Mouse (Mus musculus) frontal cortex, postnatal 25 days (tissue): ENCODE measurements around the gene Gm10272.
"Not testable (repeated sequence)": the region's sequence is repeated elsewhere in the genome, so short reads cannot be mapped to it uniquely, and the experiment has no call there.

Source experiments
- DNase-seq, 2 experiments: peaks; one replicate each; pipeline ENCODE4 v3.0.0; 2022; ENCODE audit warnings: low spot score in 2 of 2

The Gm10272 gene

DNA sequence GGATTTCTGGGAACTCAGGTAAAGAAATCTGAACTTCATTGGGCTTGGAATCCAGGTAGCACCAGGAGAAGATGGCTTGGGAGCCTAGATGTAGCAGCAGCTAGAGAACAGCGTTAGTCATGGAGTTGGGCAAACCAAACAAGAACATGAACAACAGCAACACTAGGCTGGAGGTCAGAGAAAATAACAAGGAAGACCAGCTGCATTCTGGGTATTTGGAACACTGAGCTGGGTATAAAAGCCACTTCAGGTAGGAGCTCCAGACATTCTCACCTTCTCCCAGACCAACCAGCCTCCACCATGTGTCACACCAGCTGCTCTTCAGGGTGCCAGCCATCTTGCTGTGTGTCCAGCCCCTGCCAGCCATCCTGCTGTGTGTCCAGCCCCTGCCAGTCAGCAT is at the start of gene Gm10272:
TSS of gene Gm10272 (plus strand) at position 301 of the 400 bp plus-strand sequence.
- no peak for DNase-seq

DNA sequence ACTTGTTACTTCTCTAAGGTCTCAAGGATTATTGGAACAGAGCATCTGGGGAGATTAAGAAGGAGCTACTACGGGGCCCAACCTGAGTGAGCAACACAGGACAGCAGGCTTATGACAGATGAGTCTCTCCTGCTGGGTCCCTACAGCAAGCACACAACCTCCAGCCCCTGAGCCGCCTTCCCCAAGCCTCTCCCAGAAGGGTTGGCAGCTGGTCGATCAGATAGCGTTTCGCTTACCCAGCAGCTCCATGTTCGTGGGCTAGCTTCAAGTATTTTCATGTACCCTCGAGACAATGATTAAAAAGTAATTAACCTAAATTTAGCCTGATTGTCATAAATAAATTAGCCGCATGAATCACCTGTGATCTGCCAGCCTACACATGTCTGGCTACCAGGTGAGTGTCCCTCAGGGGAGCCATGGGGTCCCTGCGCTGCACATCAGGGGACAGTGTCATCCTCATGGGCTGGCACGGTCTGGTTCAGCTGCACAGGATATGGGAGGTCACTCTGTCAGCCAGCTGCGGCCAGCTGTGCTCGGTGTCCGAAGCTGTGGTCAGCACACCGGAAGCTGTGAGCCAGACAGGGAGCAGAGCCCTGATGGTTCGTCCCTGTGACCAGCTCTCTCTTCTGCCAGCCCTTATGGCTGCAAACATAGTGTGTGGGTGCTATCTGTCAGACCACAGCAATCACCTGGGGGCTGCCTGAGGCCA is 48.0 kb upstream of the Gm10272 start:
- DNase-seq: no peak

DNA sequence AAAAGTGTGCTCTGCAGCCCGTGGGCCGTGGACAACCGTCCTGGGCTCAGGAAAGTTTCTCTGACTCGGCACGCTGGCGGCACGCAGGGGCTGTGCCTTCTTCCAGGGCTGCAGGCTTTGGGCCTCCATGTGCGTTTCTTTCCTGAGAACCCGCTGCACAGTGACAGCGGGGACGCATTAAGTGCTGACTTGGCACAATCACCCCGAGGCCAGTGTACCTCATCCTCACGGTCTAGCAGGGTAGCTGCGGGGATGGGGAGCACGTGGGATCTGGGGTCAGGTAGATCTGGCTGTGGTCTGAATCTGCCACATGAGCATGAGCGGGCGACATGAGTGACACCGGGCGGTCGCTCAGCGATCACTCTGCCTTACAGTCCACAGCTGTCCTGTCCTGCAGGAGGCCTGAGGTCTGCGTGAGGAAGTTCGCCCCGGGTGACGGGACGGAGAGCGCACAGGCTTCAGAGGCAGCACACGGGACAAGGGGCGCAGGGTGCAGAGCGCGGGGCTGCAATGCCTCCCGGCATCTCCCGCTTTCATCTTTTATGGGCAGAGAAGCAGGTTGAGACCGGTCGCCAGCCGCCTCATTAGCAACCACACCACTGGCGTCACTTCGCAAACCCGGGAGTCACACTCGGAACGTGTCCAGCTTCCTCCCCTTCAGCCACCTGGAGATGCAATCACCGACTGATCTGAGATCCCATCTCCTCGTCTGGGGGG is 42.3 kb upstream of the Gm10272 start:
- DNase-seq: no peak

DNA sequence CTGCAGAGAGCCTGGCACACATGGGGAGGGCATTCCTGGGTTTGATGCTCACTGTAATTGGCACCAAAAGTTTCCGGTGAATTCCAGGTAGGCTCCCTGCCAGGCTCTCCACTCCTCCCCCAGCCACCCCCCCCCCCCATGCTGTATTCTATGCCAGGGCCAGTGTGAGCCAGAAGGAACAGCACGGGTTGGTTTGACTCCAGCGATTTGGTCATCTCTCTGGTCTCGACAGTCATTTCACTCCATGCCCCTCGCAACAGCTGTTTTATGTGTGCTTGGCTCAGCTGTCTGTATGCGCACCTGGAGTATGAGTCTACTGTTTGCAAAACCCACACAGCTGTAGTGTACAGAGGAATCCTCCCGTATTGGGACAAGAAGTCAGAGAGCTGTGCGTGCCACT is 40.1 kb upstream of the Gm10272 start:
- no peak for DNase-seq

DNA sequence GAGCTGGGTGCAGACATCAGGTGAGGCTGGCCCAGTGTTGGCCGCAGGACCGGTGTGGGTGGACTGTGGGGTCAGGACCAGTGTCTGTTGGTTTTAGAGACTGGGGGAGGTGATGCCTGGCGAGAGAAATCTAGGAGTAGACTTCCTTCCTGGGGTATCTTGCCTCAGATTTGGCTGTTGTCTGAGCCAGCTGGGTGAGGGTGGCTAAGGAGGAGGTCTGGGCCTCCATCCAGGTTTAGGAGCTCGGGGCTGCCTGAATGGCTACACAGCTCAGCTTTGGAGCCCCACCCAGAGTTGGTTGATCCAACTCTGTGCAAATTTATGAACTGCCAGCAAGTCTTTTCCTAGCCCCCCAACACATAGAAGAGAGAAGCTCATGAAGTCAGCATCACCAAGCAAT is 39.0 kb upstream of the Gm10272 start:
- peak in 1 of 2 experiments; percentile 24 for DNase-seq

DNA sequence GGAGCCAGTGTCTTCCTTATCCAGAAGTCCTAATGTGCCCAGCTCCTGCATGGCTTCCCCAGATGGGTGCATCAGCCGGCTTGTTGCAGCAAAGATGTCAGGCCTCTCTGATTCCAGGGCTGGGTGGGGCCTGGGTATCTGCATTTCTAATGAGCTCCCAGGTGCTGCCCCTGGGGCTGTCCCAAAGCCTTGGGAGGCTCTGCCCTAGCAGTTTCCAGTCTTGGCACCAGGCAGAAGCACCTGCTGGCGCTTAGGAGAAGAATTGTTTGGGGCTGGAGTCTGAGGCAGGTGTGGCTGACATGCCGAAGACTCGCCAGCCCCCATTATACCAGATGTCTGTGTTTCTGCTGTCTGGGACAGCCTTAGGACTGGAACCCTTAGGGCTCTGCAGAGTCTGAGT is 35.7 kb upstream of the Gm10272 start:
- DNase-seq: no peak

DNA sequence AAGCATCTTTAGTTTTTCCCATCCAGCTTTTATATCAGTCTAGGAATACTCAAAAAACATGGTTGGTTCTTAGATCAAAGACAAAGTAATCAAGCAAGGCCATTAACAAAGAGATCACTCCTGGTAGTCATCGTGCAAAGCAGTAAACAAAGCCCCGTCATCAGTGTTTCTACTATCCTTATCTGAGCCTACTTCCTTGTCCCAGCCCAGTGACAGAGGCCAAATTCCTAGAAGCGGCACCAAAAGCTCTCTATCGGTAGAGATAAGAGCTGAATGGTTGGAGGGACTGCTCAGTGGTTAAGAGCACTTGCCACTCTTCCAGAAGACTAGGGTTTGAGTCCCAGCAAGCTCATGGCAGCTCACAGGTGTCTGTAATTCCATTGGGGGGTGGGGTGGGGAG is 34.9 kb upstream of the Gm10272 start:
- no peak for DNase-seq

DNA sequence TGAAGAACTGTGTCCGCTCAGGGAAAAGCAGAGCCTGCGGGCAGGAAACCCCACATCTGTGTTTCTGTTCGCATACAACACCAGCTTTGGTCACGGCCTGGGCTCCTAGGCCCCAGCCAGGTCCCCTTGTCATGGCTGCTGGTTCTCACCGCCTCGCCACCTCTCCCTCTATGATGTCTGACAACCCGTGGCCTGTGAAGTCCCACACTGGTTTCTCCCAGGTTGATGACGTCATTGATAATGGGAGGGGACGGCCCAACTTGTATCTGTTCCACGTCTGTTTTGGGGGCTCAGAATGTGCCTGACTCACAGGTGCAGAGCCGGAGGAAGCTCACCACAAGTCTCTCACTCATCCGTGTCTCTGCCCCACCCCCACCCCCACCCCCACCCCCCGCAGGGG is 32.7 kb upstream of the Gm10272 start:
- DNase-seq: no peak

DNA sequence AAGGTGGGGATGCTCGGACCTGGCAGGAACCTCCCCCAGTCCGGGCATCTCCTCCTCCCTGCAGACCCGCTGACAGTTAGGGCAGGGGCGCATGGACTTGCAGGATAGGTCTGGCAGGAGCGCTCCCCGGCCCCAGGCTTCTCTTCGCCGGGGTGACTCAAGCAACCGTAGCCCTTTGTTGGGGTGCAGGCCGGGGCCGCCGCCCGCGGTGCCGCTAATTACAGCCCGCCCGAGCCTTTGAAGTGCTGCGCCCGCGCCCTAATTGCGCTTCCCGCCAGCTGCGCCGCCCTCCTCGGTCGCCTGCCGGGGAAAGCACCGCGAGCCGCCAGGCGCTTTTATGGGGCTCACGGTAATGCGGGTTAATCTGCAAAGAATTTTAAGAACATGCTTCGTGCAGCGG is 28.9 kb upstream of the Gm10272 start:
- no peak for DNase-seq

DNA sequence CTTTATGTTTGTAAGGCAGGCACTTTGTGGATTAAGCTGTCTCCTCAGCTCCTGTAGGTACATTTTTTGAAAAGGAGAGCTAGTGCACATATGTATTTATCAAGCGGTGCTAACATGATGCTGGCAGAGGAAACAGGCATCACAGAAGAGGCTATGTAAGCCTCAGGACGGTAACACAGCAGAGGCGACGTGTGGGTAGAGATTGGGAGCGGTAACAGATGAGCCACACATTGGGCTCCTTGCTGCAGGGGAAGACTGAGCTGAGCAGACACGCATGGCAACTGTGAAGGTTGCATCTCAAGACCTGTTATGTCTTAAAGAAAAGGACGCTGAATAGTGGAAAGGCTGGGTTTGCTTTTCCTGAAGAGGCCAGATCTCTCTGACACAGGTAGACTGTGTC is 23.4 kb upstream of the Gm10272 start:
- no peak for DNase-seq

DNA sequence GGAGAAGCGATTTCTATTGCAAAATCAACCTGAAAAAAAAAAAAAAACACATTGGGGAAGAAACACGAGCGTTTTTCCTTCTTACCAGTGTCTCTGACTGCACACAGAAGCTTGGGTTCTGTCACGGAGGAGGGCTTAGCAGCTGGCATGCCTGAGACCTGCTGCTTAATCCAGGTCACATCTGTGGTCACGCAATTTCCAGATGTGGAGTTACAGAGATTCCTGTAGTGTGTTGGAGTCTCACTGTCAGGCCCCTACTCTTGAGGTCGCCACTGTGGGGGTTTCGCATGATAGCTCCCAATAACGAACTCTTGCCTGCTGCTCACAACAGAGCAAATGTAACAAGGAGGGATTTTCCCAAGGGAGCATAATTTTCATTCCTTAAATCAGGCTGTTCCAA is 22.2 kb upstream of the Gm10272 start:
- DNase-seq: no peak

DNA sequence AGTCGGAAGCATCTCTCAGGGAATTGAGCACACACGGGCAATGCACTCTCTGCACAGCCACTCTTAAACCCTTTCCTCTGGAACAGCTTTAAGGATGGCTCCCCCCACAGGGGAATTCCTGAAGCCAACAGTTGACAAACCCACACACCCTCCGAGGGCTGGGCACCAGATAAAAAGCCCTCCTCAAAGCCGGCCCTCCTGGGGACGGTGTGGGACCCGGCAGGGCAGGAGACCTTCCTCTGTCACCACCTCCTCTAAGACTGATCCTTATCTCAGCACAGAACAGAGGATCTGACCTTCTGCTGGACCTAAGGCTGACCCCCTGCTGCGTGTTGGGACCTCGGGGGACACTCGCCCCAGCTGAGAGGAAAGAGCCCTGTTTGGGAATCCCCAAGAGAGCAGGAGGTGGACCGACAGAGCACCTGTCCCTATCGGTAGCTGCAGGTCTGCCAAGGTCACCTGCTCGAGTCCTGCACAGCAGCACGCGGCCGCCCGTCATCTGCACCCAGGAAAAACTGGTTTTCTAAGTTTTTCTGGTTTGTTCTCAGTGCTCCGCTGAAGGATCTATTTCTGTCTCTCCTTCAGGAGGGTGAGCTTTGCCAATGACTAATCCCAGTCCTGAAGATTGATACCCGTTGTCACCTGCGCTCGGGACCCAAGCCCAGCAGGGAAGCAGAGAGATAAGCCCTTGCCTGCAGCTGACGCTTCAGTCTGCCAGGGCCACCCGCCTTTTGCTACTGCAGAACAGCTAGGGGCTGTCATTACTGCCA is 20.3 kb upstream of the Gm10272 start, which contains the start of gene Tspear:
TSS of gene Tspear (plus strand) at position 675 of the 770 bp plus-strand sequence.
- no peak for DNase-seq

DNA sequence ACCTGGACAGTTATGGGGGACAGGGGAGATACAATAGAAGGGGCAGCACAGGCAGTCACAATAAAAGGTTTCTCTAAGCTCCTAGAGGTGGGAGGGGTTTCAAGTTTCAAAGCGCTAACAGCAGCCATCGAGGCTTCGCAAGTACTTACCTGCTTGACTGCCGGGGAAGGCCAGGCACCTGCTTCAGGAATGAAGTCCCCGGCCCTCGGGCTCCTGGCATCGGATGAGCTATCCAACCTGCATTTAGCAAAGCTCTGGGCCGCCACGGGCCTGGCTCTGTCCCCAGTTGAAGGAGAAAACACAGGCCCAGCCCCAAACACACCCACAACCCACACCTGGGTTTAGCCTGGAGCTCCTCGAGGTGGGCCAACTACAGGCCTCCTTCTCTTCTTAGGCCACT is 19.4 kb upstream of the Gm10272 start:
- no peak for DNase-seq

DNA sequence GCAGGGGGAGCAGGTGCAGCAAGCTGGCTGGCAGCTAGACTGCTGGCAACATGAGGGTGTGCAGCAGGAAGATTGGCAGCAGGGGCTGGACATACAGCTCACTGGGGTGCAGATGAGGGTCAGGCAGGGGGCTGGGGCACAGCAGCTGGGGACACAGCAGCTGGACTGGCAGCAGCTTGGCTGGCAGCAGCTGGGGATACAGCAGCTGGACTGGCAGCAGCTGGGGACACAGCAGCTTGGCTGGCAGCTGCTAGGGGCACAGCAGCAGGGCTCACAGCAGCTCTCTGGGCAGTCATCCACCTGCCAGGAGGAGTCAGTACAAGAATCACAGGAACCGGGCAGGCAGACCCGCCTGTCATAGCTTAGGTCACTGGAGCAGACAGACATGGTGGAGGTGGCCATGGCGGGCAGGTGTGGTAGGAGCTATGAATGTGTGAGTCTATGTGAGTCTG is 16.0 kb upstream of the Gm10272 start, which contains the start of gene Gm19402:
TSS of gene Gm19402 (minus strand) at position 402 of the 452 bp plus-strand sequence.
- DNase-seq: not testable (repeated sequence)

DNA sequence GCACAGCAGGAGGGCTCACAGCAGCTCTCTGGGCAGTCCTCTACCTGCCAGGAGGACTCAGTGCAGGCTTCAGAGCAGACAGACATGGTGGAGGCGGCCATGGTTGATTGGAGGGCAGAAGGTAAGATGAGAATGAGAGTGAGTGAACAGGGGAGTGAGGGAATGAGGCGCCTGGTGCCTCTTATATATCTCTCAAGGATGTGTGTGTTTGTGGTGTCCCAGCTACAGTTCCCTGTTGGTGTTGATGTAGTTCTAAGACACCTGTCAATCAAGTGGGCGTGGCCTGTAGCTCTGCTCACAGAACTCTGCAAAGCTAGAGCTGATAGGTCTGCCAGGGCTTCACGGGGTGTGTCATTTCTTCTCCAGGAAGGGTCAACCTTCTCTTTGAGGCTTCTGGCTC is 9.3 kb upstream of the Gm10272 start, which contains the start of gene Gm9508:
TSS of gene Gm9508 (minus strand) at position 101 of the 400 bp plus-strand sequence.
- no peak for DNase-seq

DNA sequence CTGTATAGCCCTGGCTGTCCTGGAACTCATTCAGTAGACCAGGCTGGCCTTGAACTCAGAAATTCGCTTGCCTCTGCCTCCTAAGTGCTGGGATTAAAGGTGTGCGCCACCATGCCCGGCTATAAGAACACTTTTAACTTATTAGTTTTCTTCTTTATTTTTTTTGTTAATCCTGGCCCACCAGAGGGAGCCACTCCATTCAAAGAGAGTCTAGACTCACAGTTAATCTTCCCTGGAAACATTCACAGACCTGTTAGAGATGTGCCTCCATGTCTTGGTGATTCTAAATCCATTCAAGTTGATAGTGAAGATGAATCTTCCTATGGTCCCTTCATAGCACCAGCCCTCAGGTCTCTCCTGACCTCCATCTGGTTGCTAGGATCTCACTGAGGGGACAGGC is 3.4 kb downstream of the Gm10272 start:
- no peak for DNase-seq

DNA sequence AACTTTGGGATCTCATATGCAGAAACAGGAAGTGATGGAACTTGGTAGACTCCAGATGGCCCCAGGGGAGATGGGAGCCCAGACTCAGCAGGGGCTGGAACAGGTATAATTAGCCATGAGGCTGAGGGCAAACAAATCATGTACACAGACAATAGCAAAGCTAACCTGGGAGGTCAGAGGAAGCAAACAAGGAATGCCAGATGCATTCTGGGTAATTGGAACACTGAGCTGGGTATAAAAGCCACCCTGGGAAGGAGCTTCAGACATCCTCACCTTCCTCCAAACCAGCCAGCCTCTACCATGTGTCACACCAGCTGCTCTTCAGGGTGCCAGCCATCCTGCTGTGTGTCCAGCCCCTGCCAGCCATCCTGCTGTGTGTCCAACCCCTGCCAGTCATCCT is 4.7 kb downstream of the Gm10272 start, which contains the start of gene Gm10024:
TSS of gene Gm10024 (plus strand) at position 301 of the 400 bp plus-strand sequence.
- not testable (repeated sequence) for DNase-seq

DNA sequence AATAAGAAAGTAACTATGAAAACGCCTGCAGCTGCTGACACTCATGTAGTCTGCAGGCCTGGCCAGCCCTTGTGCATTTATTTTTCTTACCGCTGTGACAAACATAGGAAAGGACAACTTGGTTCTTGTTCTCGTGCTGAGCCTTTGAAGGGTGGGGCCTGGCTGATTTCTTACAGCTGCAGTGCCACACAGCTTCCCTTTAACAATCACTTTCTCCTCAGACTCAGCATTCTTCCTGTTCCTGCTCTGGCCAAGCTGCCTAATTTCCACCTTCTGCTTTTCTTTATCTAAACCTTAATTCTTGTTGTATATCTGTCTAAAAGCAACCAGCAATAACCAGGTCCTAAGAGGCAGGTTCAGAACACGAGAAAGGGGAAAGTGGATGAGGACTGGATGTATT is 7.3 kb downstream of the Gm10272 start:
- no peak for DNase-seq

DNA sequence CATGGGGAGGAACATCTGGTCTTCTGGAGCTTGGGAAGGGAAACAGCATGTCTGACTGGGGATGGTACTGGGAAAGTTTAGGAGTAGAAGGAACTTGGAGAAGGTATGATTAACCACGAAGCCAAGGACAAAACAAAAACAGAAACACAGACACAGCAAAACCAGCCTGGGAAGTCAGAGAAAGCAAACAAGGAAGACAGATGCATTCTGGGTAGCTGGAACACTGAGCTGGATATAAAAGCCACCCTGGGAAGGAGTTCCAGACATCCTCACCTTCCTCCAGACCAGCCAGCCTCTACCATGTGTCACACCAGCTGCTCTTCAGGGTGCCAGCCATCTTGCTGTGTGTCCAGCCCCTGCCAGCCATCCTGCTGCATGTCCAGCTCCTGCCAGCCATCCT is 9.1 kb downstream of the Gm10272 start, which contains the start of gene Gm10142:
TSS of gene Gm10142 (plus strand) at position 301 of the 400 bp plus-strand sequence.
- DNase-seq: no peak

DNA sequence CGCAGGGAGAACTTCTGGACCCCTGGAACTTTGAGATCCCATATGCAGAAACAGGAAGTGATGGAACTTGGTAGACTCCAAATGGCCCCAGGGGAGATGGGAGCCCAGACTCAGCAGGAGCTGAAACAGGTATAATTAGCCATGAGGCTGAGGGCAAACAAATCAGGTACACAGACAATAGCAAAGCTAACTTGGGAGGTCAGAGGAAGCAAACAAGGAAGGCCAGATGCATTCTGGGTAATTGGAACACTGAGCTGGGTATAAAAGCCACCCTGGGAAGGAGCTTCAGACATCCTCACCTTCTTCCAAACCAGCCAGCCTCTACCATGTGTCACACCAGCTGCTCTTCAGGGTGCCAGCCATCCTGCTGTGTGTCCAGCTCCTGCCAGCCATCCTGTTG is 13.9 kb downstream of the Gm10272 start, which contains the start of gene Krtap12-1:
TSS of gene Krtap12-1 (plus strand) at position 301 of the 400 bp plus-strand sequence.
- not testable (repeated sequence) for DNase-seq

DNA sequence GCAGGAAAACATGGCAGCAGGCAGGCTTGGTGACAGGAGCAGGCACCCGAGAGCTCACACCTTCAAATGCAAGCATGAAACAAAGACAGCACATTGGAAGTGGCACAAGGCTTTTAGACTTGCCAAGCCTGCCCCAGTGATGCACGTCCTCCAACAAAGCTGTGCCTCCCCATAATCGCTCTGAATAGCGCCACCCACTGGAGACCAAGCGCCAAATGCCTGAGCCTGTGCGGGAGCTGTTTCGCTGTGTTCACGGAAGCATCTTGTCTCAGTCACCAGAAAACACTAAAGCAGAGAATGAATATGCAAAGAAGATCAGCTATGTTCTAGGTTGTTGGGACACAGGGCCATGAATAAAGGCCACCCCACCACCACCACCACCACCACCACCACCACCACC is 18.4 kb downstream of the Gm10272 start:
- no peak for DNase-seq

DNA sequence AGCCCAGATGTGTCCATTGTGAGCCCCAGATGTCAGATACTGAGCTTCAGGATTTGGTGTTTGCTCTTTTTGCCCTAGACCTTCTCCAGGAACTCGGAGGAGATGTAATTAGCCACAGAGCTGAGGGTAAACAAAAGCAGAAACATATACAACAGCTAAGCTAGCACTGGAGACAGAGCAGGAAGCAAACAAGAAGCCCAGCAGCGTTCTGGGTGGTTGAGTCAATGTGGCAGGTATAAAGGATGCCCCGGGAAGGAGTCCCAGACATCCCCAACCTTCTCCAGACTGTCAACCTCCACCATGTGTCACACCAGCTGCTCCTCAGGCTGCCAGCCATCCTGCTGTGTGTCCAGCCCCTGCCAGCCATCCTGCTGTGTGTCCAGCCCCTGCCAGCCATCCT is 19.8 kb downstream of the Gm10272 start, which contains the start of gene Gm10100:
TSS of gene Gm10100 (plus strand) at position 301 of the 400 bp plus-strand sequence.
- DNase-seq: no peak
